Mouse (Mus musculus): ENCODE measurements around the gene Med13.

DNA sequence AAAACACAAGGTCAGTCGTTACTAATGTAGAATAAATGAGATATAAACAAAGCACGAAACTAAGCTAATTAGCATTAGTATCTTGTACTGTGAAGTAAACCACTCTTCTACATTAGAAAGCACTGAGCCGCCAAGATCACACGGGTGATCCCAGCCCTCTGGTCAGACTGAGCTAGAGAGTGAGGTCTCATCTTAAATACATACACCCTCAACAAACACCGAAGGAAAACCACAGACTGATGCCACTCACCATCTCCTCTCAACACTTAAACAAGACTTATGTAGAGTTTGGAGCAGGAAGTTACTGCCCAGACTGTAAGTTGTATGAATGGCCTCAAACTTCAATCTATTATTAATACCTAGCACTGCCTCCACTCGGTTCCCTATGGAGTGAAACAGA is 47.1 kb downstream of the Med13 start:
- TF ChIP-seq EP300 (IDR thresholded peaks at IDR 0.05; ENCODE audit: low read depth), result no peak
- TF ChIP-seq CTCF (IDR thresholded peaks at IDR 0.05; ENCODE audit: low read depth), result no peak
